14 mouse cellular contexts compared by ENCODE assay signal in genomic region chr15:95846102-95846501, GRCm38 (mm10).
"Had no signal": no experiment of that assay in that cellular context is flagged by ENCODE, and none has a peak within 500 bp of the region (broad histone marks: within the 10 kb centered on the region; RNA-seq: fewer than 3 reads in every experiment).

No protein-coding gene starts in this region.

- DNase-seq: kidney, adult 8-10 months; kidney, postnatal 36 days; lung, adult 2 months; lung, postnatal 36 days; right cerebral cortex, adult 18-20 months; right cerebral cortex, postnatal 25 days; spleen, adult 18-20 months; thymus, postnatal 36 days had no signal

- H3K27ac ChIP-seq: kidney, postnatal 0 days; liver, embryonic 15.5 days; midbrain, embryonic 15.5 days; neural tube, embryonic 13.5 days had no signal

- ATAC-seq: lung, postnatal 0 days; midbrain, embryonic 15.5 days had no signal

- H3K27me3 ChIP-seq: liver, embryonic 15.5 days; midbrain, embryonic 15.5 days; neural tube, embryonic 13.5 days had no signal

- H3K9me3 ChIP-seq: liver, embryonic 15.5 days; midbrain, embryonic 15.5 days; neural tube, embryonic 13.5 days had no signal

- H3K36me3 ChIP-seq: liver, embryonic 15.5 days; midbrain, embryonic 15.5 days; neural tube, embryonic 13.5 days had no signal

- H3K4me2 ChIP-seq: liver, embryonic 11.5 days; liver, embryonic 15.5 days; midbrain, embryonic 15.5 days; neural tube, embryonic 13.5 days had no signal

- H3K4me3 ChIP-seq: liver, embryonic 15.5 days; midbrain, embryonic 15.5 days; neural tube, embryonic 13.5 days had no signal

- H3K9ac ChIP-seq: liver, embryonic 15.5 days; midbrain, embryonic 15.5 days; neural tube, embryonic 13.5 days had no signal
